Mouse (Mus musculus) kidney, postnatal 0 days (tissue): ENCODE results near the gene Il18bp. TPM values are rescaled to one million over a fixed set of nuclear protein-coding genes. Genes with fewer than 3 reads are reported as not detected.
A peak's percentile ranks its signal among the peaks of the same experiment; 100 is the strongest.
"Not testable (repeated sequence)": the region's sequence is repeated elsewhere in the genome, so short reads cannot be mapped to it uniquely, and the experiment has no call there.

Experiments
- ATAC-seq: fragments of 200-750 bp; cut with Nextera tagmentation; replicated peaks from 2 replicates; pipeline ENCODE4 v1.8.0; 2017; ENCODE audit warnings: low read depth, moderate number of reproducible peaks, moderate TSS enrichment, moderate library complexity; ENCODE audit not compliant: low FRiP score
- DNase-seq: peaks from one replicate; pipeline ENCODE4 v3.0.0-alpha.2; 2016; ENCODE audit warnings: low spot score
- H3K27ac ChIP-seq: fragments of 300-500 bp; sonication (generic); 2 replicates; pipeline ENCODE4 v1.5.1; 2014; ENCODE audit warnings: mild to moderate bottlenecking
- H3K27me3 ChIP-seq: fragments of 300-500 bp; sonication (generic); 2 replicates; pipeline ENCODE4 v1.6.1; 2014; ENCODE audit warnings: low read length, mixed read lengths; ENCODE audit not compliant: insufficient read depth
- H3K36me3 ChIP-seq: fragments of 300-500 bp; sonication (generic); 2 replicates; pipeline ENCODE4 v1.6.1; 2014; ENCODE audit warnings: low read length, mixed read lengths; ENCODE audit not compliant: insufficient read depth
- H3K4me1 ChIP-seq: fragments of 300-500 bp; sonication (generic); replicated peaks from 2 replicates; pipeline ENCODE4 v1.6.1; 2014; ENCODE audit warnings: antibody characterized with exemption, low read length, mixed read lengths; ENCODE audit not compliant: insufficient read depth
- H3K4me2 ChIP-seq: fragments of 300-500 bp; sonication (generic); 2 replicates; pipeline ENCODE4 v1.6.1; 2014; ENCODE audit warnings: mild to moderate bottlenecking, low read length, moderate library complexity, mixed read lengths
- H3K4me3 ChIP-seq: fragments of 300-500 bp; sonication (generic); replicated peaks from 2 replicates; pipeline ENCODE4 v1.5.1; 2014; ENCODE audit warnings: low read depth, low read length
- H3K9ac ChIP-seq: fragments of 300-500 bp; sonication (generic); 2 replicates; pipeline ENCODE4 v1.6.1; 2014; ENCODE audit warnings: low read depth, low read length
- H3K9me3 ChIP-seq: fragments of 300-500 bp; sonication (generic); replicated peaks from 2 replicates; pipeline ENCODE4 v1.6.1; 2016; ENCODE audit warnings: low read length, inconsistent platforms, mixed read lengths
- CTCF ChIP-seq: IDR thresholded peaks from 2 replicates; pipeline ENCODE4 v1.5.1; 2016; ENCODE audit warnings: antibody characterized with exemption, low read depth, mild to moderate bottlenecking, moderate library complexity
- WGBS: fragments of 180-500 bp; shearing (Covaris S2); extraction: QIAGEN DNeasy Blood & Tissue Kit; methylation state at CpG from one replicate; pipeline ENCODE4 v1.1.7; 2014; 5-methylcytosine and 5-hydroxymethylcytosine counted together
- polyA plus RNA-seq: library from polyadenylated mRNA; unstranded; fragments of >200 nt; fragmentation: Nextera tagmentation; extraction: Ambion mirVana; gene quantifications from 2 replicates; pipeline ENCODE4 v1.2.1, GENCODE M21; 2015

Il18bp gene
- polyA plus RNA-seq, 1 experiment from 2014 or later, result 2.1 TPM

DNA sequence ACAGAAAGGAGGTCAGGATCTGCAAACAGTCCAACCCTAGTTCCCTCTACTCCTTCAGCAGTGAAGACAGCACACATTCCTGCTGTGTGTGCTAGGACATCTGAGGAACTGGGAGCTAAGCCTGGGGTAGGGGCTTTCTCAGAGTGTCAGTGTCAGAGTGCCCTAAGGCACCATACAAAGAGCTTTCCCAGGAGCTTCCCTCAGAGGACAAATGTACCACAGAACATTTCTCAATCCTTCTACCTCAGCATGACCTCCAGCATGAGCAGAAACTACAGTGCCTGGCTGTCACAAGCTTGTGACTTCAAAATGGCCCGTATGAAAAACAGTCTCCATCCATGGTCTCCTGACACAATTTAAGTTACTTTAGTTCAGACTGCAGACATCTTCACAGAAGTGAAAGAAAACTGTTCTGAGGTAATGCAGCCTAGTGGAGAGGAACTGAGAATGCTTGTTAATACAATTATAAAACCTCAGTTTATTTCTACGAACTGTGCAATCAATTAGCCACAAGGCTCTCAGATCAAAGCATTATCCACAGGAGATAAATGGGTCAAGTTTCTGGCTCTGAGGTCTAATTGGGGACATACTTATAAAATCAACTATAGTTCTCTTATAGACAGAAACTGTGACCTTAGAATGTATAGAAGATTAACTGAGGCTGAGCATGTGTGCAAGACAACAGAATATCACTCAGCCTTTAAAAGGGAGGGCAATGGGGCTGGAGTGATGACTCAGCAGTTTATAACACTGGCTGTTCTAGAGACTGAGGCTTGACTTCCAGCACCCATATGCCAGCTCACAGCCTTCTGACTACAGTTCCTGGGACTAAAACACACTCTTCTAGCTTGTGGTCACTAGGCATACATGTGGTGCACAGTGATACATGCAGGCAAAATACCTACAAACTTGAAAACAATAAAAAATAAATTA lies 7.0 kb upstream of the Il18bp start:
- DNase-seq (no peak), ATAC-seq (no peak)
- Histone ChIP-seq H3K36me3 (peaks cover 26% of the 10 kb centered on the region), H3K9ac (no peak overlapping the region), H3K4me1 (no peaks in the 10 kb centered on the region), H3K27ac (no peak overlapping the region), H3K4me3 (no peak overlapping the region), H3K4me2 (no peak overlapping the region), H3K9me3 (no peaks in the 10 kb centered on the region), H3K27me3 (no peaks in the 10 kb centered on the region)
- TF ChIP-seq CTCF, result no peak
- WGBS, result 85% methylated on average over 2 of the region's 2 CpGs

DNA sequence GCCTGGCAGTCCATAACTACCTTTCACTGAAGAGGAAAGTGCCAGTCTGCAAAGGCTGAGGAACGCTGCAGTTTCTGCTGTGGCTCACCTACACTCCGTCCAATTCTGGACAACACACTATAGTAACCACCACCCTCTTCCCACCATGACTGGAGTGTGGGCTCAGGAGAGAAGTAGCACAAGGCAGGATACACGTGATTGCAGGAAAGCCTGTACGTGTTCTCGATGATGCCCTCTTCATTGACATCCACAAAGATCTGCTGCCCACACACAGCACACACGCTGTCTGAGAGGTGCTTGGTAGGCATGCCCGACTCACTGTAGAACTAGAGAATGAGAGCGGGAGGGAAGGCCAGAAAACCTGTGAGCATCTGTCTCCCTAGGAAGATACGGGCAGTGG lies 5.3 kb upstream of the Il18bp start:
- ATAC-seq, result no peak
- Histone ChIP-seq H3K4me2 (no peak overlapping the region), H3K27me3 (no peaks in the 10 kb centered on the region), H3K36me3 (peaks cover 30% of the 10 kb centered on the region), H3K4me3 (no peak overlapping the region), H3K9ac (no peak overlapping the region), H3K4me1 (no peaks in the 10 kb centered on the region), H3K9me3 (no peaks in the 10 kb centered on the region), H3K27ac (no peak overlapping the region)
- no peak for DNase-seq
- no peak for TF ChIP-seq CTCF
- WGBS, result 91% methylated on average over 9 of the region's 9 CpGs

GRCm38 (mm10) chr7:102020934-102021333 lies 2.4 kb upstream of the Il18bp start:
- DNase-seq, H3K9me3 ChIP-seq, H3K27me3 ChIP-seq, H3K4me3 ChIP-seq, H3K27ac ChIP-seq, H3K9ac ChIP-seq, ATAC-seq, H3K4me2 ChIP-seq, H3K4me1 ChIP-seq: not testable (repeated sequence)
- 84% methylated on average over 2 of the region's 2 CpGs for WGBS
- peaks cover 30% of the 10 kb centered on the region for H3K36me3 ChIP-seq

DNA sequence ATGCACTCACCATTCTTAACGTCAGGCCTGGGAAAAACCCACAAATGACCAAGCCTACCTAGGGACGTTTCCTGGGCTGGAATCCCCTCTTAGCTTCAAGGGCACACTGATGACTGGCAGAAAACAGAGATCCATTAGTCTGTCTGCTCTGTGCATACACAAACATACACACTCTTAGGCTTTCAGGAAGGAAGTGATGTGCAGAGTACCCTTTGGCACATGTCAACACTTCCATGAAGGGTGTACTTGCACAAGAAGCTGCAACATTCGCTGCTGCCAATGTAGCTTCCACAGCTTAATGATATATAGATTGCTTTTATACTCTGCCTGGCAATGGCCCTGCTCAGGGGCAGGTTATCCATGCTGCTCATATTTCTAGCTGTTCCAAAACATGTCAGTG lies 872 bp upstream of the Il18bp start:
- DNase-seq (no peak), ATAC-seq (no peak)
- TF ChIP-seq CTCF, result no peak
- no peaks in the 10 kb centered on the region for H3K4me1 ChIP-seq
- H3K27ac ChIP-seq, result no peak overlapping the region
- H3K36me3 ChIP-seq, result peaks cover 45% of the 10 kb centered on the region
- H3K27me3 ChIP-seq, result no peaks in the 10 kb centered on the region
- no peak overlapping the region for H3K4me2 ChIP-seq
- WGBS, result 62% methylated on average over 3 of the region's 3 CpGs
- H3K9ac ChIP-seq, result no peak overlapping the region
- no peak overlapping the region for H3K4me3 ChIP-seq
- H3K9me3 ChIP-seq, result no peaks in the 10 kb centered on the region

DNA sequence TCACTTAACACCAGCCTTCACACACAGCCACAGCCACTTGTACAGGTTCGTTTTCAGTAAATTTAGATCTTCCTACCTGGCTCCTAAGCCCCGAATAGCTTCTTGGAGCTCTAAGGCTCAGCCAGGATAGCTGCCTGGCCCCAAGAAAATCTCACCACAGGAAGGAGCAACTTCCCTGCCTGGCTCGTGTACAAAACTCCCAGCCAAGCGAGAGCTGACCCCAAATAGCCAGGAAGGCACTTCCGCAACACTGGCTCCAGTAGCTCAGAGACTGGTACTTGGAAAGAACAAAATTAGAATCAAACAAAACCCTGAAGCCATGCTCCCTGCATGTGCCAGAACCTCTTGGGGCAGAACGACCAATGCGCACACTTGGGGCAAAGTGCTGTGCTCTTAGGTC lies 456 bp downstream of the Il18bp start:
- 61% methylated on average over 7 of the region's 7 CpGs for WGBS
- 0 out of 2 replicates have a peak overlapping the region, but pooled peaks have one; percentile 27 for H3K4me2 ChIP-seq
- no peak overlapping the region for H3K27ac ChIP-seq

DNA sequence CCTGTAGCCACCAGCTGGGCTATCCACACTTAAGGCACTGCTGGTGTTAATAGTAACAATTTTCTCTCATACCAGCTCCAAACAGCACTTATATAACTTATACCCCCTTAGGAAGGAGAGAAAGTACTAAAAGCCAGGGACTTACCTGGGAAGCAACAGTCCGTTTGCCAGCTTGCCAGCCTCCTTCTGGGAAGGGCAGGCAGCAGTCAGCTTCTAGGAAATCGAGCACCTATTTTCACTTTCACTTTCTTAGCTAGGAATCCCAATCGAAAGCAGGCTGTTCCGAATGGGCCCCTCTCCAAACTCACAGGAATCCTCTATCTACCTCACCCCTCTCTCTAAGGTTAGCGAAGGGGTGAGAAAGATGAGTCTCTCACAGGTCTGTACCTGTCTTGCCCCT lies 1.0 kb downstream of the Il18bp start:
- 82% methylated on average over 5 of the region's 5 CpGs for WGBS
- Histone ChIP-seq H3K4me1 (no peaks in the 10 kb centered on the region), H3K36me3 (peaks cover 57% of the 10 kb centered on the region), H3K4me2 (0 out of 2 replicates have a peak overlapping the region, but pooled peaks have one; percentile 27), H3K9me3 (no peaks in the 10 kb centered on the region), H3K27ac (no peak overlapping the region), H3K27me3 (no peaks in the 10 kb centered on the region), H3K4me3 (no peak overlapping the region), H3K9ac (no peak overlapping the region)
- ATAC-seq (no peak), DNase-seq (peak; percentile 23)
- TF ChIP-seq CTCF, result no peak

More for the DNA sequence above, 456 bp downstream of the Il18bp start:
- no peak for ATAC-seq
- no peak for TF ChIP-seq CTCF
- H3K9me3 ChIP-seq, result no peaks in the 10 kb centered on the region
- no peak overlapping the region for H3K9ac ChIP-seq
- H3K4me1 ChIP-seq, result no peaks in the 10 kb centered on the region
- DNase-seq, result no peak
- peaks cover 52% of the 10 kb centered on the region for H3K36me3 ChIP-seq
- no peaks in the 10 kb centered on the region for H3K27me3 ChIP-seq
- H3K4me3 ChIP-seq, result no peak overlapping the region
